Mouse (Mus musculus) liver, postnatal 0 days (tissue): ENCODE measurements around the gene Padi3.

Source experiments
- CTCF ChIP-seq: sonication (generic); IDR thresholded peaks from 2 replicates; pipeline ENCODE4 v1.5.1; 2016; ENCODE audit warnings: antibody characterized with exemption, low read depth
- EP300 ChIP-seq: IDR thresholded peaks from 2 replicates; pipeline ENCODE4 v1.6.1; 2016; ENCODE audit warnings: antibody characterized with exemption, low read depth, mild to moderate bottlenecking

GRCm38 (mm10) chr4:140750328-140750727 lies 60.1 kb downstream of the Padi3 start:
- TF ChIP-seq CTCF (peak; percentile 29), EP300 (no peak)
